Mouse (Mus musculus) kidney, postnatal 14 days (tissue): ENCODE results near the gene Pla2g4c.

Source experiments
- DNase-seq: peaks from one replicate; pipeline ENCODE4 v3.0.0; 2022; ENCODE audit warnings: mixed read lengths

Gene Pla2g4c

GRCm38 (mm10) chr7:13397832-13398231 is 73.4 kb downstream of the Pla2g4c start, which contains the start of gene Cabp5:
Cabp5 (plus strand) TSS chr7:13398132.
- DNase-seq: no peak
